Mouse (Mus musculus) midbrain, embryonic 16.5 days (tissue): ENCODE data around the gene Calhm3. TPM values are rescaled to one million over a fixed set of nuclear protein-coding genes. Genes with fewer than 3 reads are reported as not detected.

Source experiments
- ATAC-seq: fragments of 200-750 bp; cut with Nextera tagmentation; 2 replicates; pipeline ENCODE4 v1.8.0; 2017; ENCODE audit warnings: moderate TSS enrichment
- H3K27ac ChIP-seq: fragments of 300-500 bp; sonication (generic); 2 replicates; pipeline ENCODE4 v1.5.1; 2014; ENCODE audit warnings: mild to moderate bottlenecking, low read length, mixed read lengths
- H3K27me3 ChIP-seq: fragments of 300-500 bp; sonication (generic); 2 replicates; pipeline ENCODE4 v1.6.1; 2014; ENCODE audit warnings: low read depth, low read length, mixed read lengths; ENCODE audit not compliant: control insufficient read depth, insufficient read depth
- H3K36me3 ChIP-seq: fragments of 300-500 bp; sonication (generic); 2 replicates; pipeline ENCODE4 v1.6.1; 2014; ENCODE audit warnings: mild to moderate bottlenecking, low read length, moderate library complexity, mixed read lengths; ENCODE audit not compliant: control insufficient read depth, insufficient read depth
- H3K4me1 ChIP-seq: fragments of 300-500 bp; sonication (generic); 2 replicates; pipeline ENCODE4 v1.6.1; 2014; ENCODE audit warnings: mild to moderate bottlenecking, low read length, mixed read lengths; ENCODE audit not compliant: control insufficient read depth, insufficient read depth
- H3K4me2 ChIP-seq: fragments of 300-500 bp; sonication (generic); 2 replicates; pipeline ENCODE4 v1.6.1; 2014; ENCODE audit warnings: mild to moderate bottlenecking, low read length, mixed read lengths
- H3K4me3 ChIP-seq: fragments of 300-500 bp; sonication (generic); 2 replicates; pipeline ENCODE4 v1.5.1; 2014; ENCODE audit warnings: low read depth, mild to moderate bottlenecking, low read length, moderate library complexity, mixed read lengths
- H3K9ac ChIP-seq: fragments of 300-500 bp; sonication (generic); 2 replicates; pipeline ENCODE4 v1.6.1; 2014; ENCODE audit warnings: low read depth, low read length, mixed read lengths
- H3K9me3 ChIP-seq: fragments of 300-500 bp; sonication (generic); replicated peaks from 2 replicates; pipeline ENCODE4 v1.6.1; 2014; ENCODE audit warnings: mild to moderate bottlenecking, low read length, mixed read lengths; ENCODE audit not compliant: control insufficient read depth, poor library complexity, severe bottlenecking
- WGBS: fragments of 180-500 bp; shearing (Covaris S2); extraction: QIAGEN DNeasy Blood & Tissue Kit; methylation state at CpG from one replicate; pipeline ENCODE4 v1.1.7; 2014; 5-methylcytosine and 5-hydroxymethylcytosine counted together
- polyA plus RNA-seq: library from polyadenylated mRNA; unstranded; fragments of >200 nt; fragmentation: Nextera tagmentation; extraction: Ambion mirVana; gene quantifications from 2 replicates; pipeline ENCODE4 v1.2.1, GENCODE M21; 2015

Gene Calhm3
- polyA plus RNA-seq, 1 experiment from 2014 or later: not detected

DNA sequence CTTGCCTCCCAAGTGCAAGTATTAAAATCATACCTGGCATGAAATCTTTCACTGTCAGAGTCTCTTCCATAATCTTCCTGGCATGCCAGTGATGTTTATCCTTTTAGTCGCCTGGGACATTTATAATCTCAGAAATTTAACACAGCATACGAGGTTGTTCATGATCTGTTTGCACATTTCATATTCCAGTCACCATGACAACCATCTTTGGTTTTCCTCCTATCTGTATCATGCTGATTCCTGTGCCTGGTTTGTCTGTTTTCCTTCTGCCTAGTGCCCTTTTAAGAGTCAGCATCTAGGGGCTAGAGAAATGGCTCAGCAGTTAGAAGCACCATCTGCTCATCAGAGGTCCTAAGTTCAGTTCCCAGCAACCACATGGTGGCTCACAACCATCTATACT is 38.9 kb downstream of the Calhm3 start:
- no peak for ATAC-seq
- H3K27me3 ChIP-seq: no peaks in the 10 kb centered on the region
- peaks cover 24% of the 10 kb centered on the region for H3K36me3 ChIP-seq
- no peaks in the 10 kb centered on the region for H3K4me1 ChIP-seq
- H3K4me3 ChIP-seq: no peak overlapping the region
- no peak overlapping the region for H3K9ac ChIP-seq
- 81% methylated on average over 2 of the region's 2 CpGs for WGBS
- H3K4me2 ChIP-seq: no peak overlapping the region
- no peaks in the 10 kb centered on the region for H3K9me3 ChIP-seq
- no peak overlapping the region for H3K27ac ChIP-seq

DNA sequence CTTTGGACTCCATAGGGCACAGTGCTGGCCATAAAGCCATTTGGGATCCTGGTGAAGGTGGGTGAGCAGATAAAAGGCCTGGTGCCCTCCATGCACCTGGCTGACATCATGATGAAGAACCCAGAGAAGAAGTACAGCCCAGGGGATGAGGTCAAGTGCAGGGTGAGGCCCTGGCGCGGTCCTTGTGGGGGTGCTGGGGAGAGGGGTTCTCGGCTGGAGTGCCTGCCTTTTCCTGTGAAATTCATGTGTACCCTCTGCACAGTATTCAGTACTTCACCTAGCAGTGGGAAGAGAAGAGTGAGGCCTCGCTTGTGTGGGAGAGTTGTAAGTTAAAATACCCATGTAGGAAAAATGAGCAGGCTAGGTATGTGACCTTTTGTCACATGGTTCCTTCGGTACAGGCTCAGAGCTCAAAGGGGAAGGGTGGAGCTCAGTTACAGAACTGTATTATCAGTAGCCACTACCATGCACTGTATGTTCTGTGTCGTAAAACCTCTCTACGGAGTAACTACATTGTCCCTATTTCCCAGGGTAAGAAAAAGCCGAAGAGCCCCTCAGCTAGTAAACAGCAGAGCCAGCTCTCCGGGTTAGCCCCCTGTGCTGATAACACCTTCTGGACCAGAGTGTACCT is 52.8 kb downstream of the Calhm3 start:
- no peak for ATAC-seq
- WGBS: over 99% methylated on average over 9 of the region's 9 CpGs
- no peak overlapping the region for H3K9ac ChIP-seq
- no peak overlapping the region for H3K27ac ChIP-seq
- H3K36me3 ChIP-seq: peaks cover 63% of the 10 kb centered on the region
- H3K27me3 ChIP-seq: no peaks in the 10 kb centered on the region
- H3K4me3 ChIP-seq: no peak overlapping the region
- no peaks in the 10 kb centered on the region for H3K9me3 ChIP-seq
- H3K4me2 ChIP-seq: no peak overlapping the region
- H3K4me1 ChIP-seq: no peaks in the 10 kb centered on the region

Other genes starting within 250 kb of the Calhm3 start
- 424 and 528 TPM in 2 replicates for gene Ina, start 143.1 kb downstream of the Calhm3 start, polyA plus RNA-seq
- 85.7 and 93.4 TPM in 2 replicates for gene Nt5c2, start 142.6 kb downstream of the Calhm3 start, polyA plus RNA-seq
- gene Pcgf6, start 106.9 kb downstream of the Calhm3 start, polyA plus RNA-seq: 33.9 and 35.1 TPM in 2 replicates
- 4.7 and 5.1 TPM in 2 replicates for gene Taf5, start 90.0 kb downstream of the Calhm3 start, polyA plus RNA-seq
- 1,328 and 1,431 TPM in 2 replicates for gene Usmg5, start 67.1 kb downstream of the Calhm3 start, polyA plus RNA-seq
- gene Pdcd11, start 67.0 kb downstream of the Calhm3 start, polyA plus RNA-seq: 5.4 and 5.6 TPM in 2 replicates
- gene Calhm2, start 19.5 kb downstream of the Calhm3 start, polyA plus RNA-seq: 0.89 and 1.1 TPM in 2 replicates
- not detected in 2 replicates for gene Calhm1, start 13.5 kb downstream of the Calhm3 start, polyA plus RNA-seq
- 15.3 and 15.4 TPM in 2 replicates for gene Neurl1a, start 21.1 kb upstream of the Calhm3 start, polyA plus RNA-seq